Mouse (Mus musculus): ENCODE measurements at regions not wholly inside any gene's neighbourhood (a gene's known extent, or its start where the extent isn't known, plus 50 kb on each side); places are given as distances from the start of the nearest gene placed in this dataset.
"Not testable (repeated sequence)": the region's sequence is repeated elsewhere in the genome, so short reads cannot be mapped to it uniquely, and the experiment has no call there.

- DNase-seq (ENCODE audit: low spot score) = no peak
Observed at GRCm38 (mm10) chr3:117116210-117116609, 147.4 kb upstream of the Palmd start.

- DNase-seq (ENCODE audit: low spot score) = no peak
Observed at GRCm38 (mm10) chr3:117112766-117113165, 144.0 kb upstream of the Palmd start.

- DNase-seq (ENCODE audit: low spot score) = no peak
Observed at GRCm38 (mm10) chr3:117112304-117112703, 143.5 kb upstream of the Palmd start.

GRCm38 (mm10) chr3:117108966-117109700 lies 140.3 kb upstream of the Palmd start:
- DNase-seq (ENCODE audit: low spot score) = no peak

GRCm38 (mm10) chr3:117107986-117108385 lies 139.2 kb upstream of the Palmd start:
- no peak for DNase-seq (ENCODE audit: low spot score)

- DNase-seq (ENCODE audit: low spot score) = no peak
Observed at GRCm38 (mm10) chr3:117107378-117107777, 138.6 kb upstream of the Palmd start.

GRCm38 (mm10) chr3:117087646-117088045 lies 118.9 kb upstream of the Palmd start:
- DNase-seq (ENCODE audit: low spot score) = no peak

GRCm38 (mm10) chr3:117076734-117077133 lies 107.9 kb upstream of the Palmd start:
- no peak for DNase-seq (ENCODE audit: low spot score)

GRCm38 (mm10) chr3:117073399-117073798 lies 104.6 kb upstream of the Palmd start:
- no peak for DNase-seq (ENCODE audit: low spot score)

GRCm38 (mm10) chr3:117072998-117073397 lies 104.2 kb upstream of the Palmd start:
- DNase-seq (ENCODE audit: low spot score) = no peak

- DNase-seq (ENCODE audit: low spot score) = no peak
Observed at GRCm38 (mm10) chr3:117071851-117072250, 103.1 kb upstream of the Palmd start.

GRCm38 (mm10) chr3:117067470-117068053 lies 98.8 kb upstream of the Palmd start:
- DNase-seq (ENCODE audit: low spot score) = no peak

- no peak for DNase-seq (ENCODE audit: low spot score)
Observed at GRCm38 (mm10) chr3:117065904-117066303, 97.1 kb upstream of the Palmd start.

GRCm38 (mm10) chr3:117061831-117062230 lies 93.0 kb upstream of the Palmd start:
- no peak for DNase-seq (ENCODE audit: low spot score)

GRCm38 (mm10) chr3:117061182-117061581 lies 92.4 kb upstream of the Palmd start:
- DNase-seq (ENCODE audit: low spot score) = no peak

GRCm38 (mm10) chr3:117054711-117055110 lies 85.9 kb upstream of the Palmd start:
- DNase-seq (ENCODE audit: low spot score) = not testable (repeated sequence)

- no peak for DNase-seq (ENCODE audit: low spot score)
Observed at GRCm38 (mm10) chr3:117051431-117051830, 82.6 kb upstream of the Palmd start.

GRCm38 (mm10) chr3:117050909-117051308 lies 82.1 kb upstream of the Palmd start:
- no peak for DNase-seq (ENCODE audit: low spot score)

GRCm38 (mm10) chr3:117049410-117049809 lies 80.6 kb upstream of the Palmd start:
- no peak for DNase-seq (ENCODE audit: low spot score)

- DNase-seq (ENCODE audit: low spot score) = no peak
Observed at GRCm38 (mm10) chr3:117044809-117045208, 76.0 kb upstream of the Palmd start.

GRCm38 (mm10) chr3:117044304-117044703 lies 75.5 kb upstream of the Palmd start:
- DNase-seq (ENCODE audit: low spot score) = no peak

GRCm38 (mm10) chr3:117038928-117039300 lies 70.1 kb upstream of the Palmd start:
- DNase-seq (ENCODE audit: low spot score) = no peak

- no peak for DNase-seq (ENCODE audit: low spot score)
Observed at GRCm38 (mm10) chr3:117038280-117038927, 69.6 kb upstream of the Palmd start.

Measured in ovary, postnatal 14 days (tissue).